Mouse (Mus musculus) MEL (cell line): ENCODE data around the gene Gls2. TPM values are rescaled to one million over a fixed set of nuclear protein-coding genes. Genes with fewer than 3 reads are reported as not detected.
A peak's percentile ranks its signal among the peaks of the same experiment; 100 is the strongest.

Experiments
- DNase-seq: peaks from one replicate; pipeline ENCODE4 v3.0.0; 2011; ENCODE audit warnings: low read depth, low spot score
- H3K27ac ChIP-seq: 2 replicates; pipeline ENCODE4 v1.5.1; 2012; ENCODE audit warnings: low read depth, mild to moderate bottlenecking, control low read depth, low read length, moderate library complexity; ENCODE audit not compliant: control insufficient read depth
- H3K27me3 ChIP-seq, 2 experiments: fragments of 150-350 bp in 1 of 2; sonication (generic) in 1 of 2; 2 replicates each; pipeline ENCODE4 v1.6.1; 2012; ENCODE audit warnings: low read length in 2 of 2, mild to moderate bottlenecking in 2 of 2, improper control_type of control experiment in 1 of 2, moderate library complexity in 1 of 2; ENCODE audit not compliant: insufficient read depth in 2 of 2, control insufficient read depth in 1 of 2
- H3K36me3 ChIP-seq, 2 experiments: 2 replicates each; pipeline ENCODE4 v1.6.1; 2012 to 2014; ENCODE audit warnings: low read length in 2 of 2, improper control_type of control experiment in 1 of 2, inconsistent platforms in 1 of 2, mild to moderate bottlenecking in 1 of 2; ENCODE audit not compliant: insufficient read depth in 2 of 2, control insufficient read depth in 1 of 2
- H3K4me1 ChIP-seq, 2 experiments: fragments of 150-350 bp in 1 of 2; sonication (generic) in 1 of 2; 2 replicates each; pipeline ENCODE4 v1.6.1; 2012; ENCODE audit warnings: low read length in 2 of 2, improper control_type of control experiment in 1 of 2, mild to moderate bottlenecking in 1 of 2; ENCODE audit not compliant: insufficient read depth in 2 of 2, control insufficient read depth in 1 of 2
- H3K4me3 ChIP-seq, 2 experiments: fragments of 150-350 bp in 1 of 2; sonication (generic) in 1 of 2; 2 replicates each; pipeline ENCODE4 v1.5.1; 2012; ENCODE audit warnings: low read depth in 2 of 2, low read length in 2 of 2, mild to moderate bottlenecking in 2 of 2, moderate library complexity in 2 of 2, control low read depth in 1 of 2, improper control_type of control experiment in 1 of 2; ENCODE audit not compliant: control insufficient read depth in 1 of 2, insufficient read depth in 1 of 2
- H3K79me2 ChIP-seq: 2 replicates; pipeline ENCODE4 v1.6.1; 2012; ENCODE audit warnings: mild to moderate bottlenecking, low read length, moderate library complexity; ENCODE audit not compliant: control insufficient read depth, poor library complexity, insufficient read depth
- H3K9ac ChIP-seq: 2 replicates; pipeline ENCODE4 v1.6.1; 2012; ENCODE audit warnings: low read depth, mild to moderate bottlenecking, control low read depth, low read length, moderate library complexity; ENCODE audit not compliant: control insufficient read depth, poor library complexity, severe bottlenecking
- H3K9me3 ChIP-seq: fragments of 150-350 bp; sonication (generic); replicated peaks from 2 replicates; pipeline ENCODE4 v1.6.1; 2012; ENCODE audit warnings: mild to moderate bottlenecking, low read length, improper control_type of control experiment, moderate library complexity; ENCODE audit not compliant: insufficient read depth
- BHLHE40 ChIP-seq: IDR thresholded peaks from 2 replicates; pipeline ENCODE4 v1.6.1; 2012; ENCODE audit warnings: low read depth, mild to moderate bottlenecking, inconsistent platforms, low read length, improper control_type of control experiment, borderline replicate concordance
- CHD1 ChIP-seq: IDR thresholded peaks from 2 replicates; pipeline ENCODE4 v1.6.1; 2012; ENCODE audit warnings: low read depth, mild to moderate bottlenecking, inconsistent platforms, low read length, improper control_type of control experiment
- CHD2 ChIP-seq: IDR thresholded peaks from 2 replicates; pipeline ENCODE4 v1.6.1; 2011; ENCODE audit warnings: low read length, improper control_type of control experiment
- CTCF ChIP-seq, 3 experiments: IDR thresholded peaks in 2 of 3; conservative IDR thresholded peaks in 1 of 3; 2 replicates each; pipeline ENCODE4 v1.5.1; 2011 to 2012; ENCODE audit warnings: low read length in 3 of 3, low read depth in 2 of 3, mild to moderate bottlenecking in 2 of 3, improper control_type of control experiment in 1 of 3, inconsistent platforms in 1 of 3, mixed read lengths in 1 of 3, moderate library complexity in 1 of 3; ENCODE audit not compliant: control insufficient read depth in 1 of 3, insufficient read depth in 1 of 3, poor library complexity in 1 of 3, severe bottlenecking in 1 of 3
- ETS1 ChIP-seq: IDR thresholded peaks from 2 replicates; pipeline ENCODE4 v1.6.1; 2012; ENCODE audit warnings: low read depth, mild to moderate bottlenecking, inconsistent platforms, low read length, improper control_type of control experiment, moderate library complexity
- GATA1 ChIP-seq: IDR thresholded peaks from 2 replicates; pipeline ENCODE4 v1.6.1; 2011; ENCODE audit warnings: low read depth, low read length, improper control_type of control experiment
- HCFC1 ChIP-seq: IDR thresholded peaks from 2 replicates; pipeline ENCODE4 v1.6.1; 2012; ENCODE audit warnings: low read depth, mild to moderate bottlenecking, inconsistent platforms, low read length, improper control_type of control experiment, moderate library complexity
- MYC ChIP-seq: IDR thresholded peaks from 2 replicates; pipeline ENCODE4 v1.6.1; 2011; ENCODE audit warnings: low read depth, mild to moderate bottlenecking, low read length, improper control_type of control experiment, moderate library complexity
- SIN3A ChIP-seq: IDR thresholded peaks from 2 replicates; pipeline ENCODE4 v1.6.1; 2012; ENCODE audit warnings: low read length, improper control_type of control experiment, inconsistent platforms
- SMC3 ChIP-seq: IDR thresholded peaks from 2 replicates; pipeline ENCODE4 v1.6.1; 2011; ENCODE audit warnings: low read depth, low read length, improper control_type of control experiment
- TAL1 ChIP-seq: IDR thresholded peaks from 2 replicates; pipeline ENCODE4 v1.6.1; 2012; ENCODE audit warnings: mild to moderate bottlenecking, inconsistent platforms, low read length, moderate library complexity, mixed read lengths
- TBP ChIP-seq: IDR thresholded peaks from 2 replicates; pipeline ENCODE4 v1.8.0; 2011; ENCODE audit warnings: low read depth, low read length, improper control_type of control experiment
- TCF12 ChIP-seq: IDR thresholded peaks from 2 replicates; pipeline ENCODE4 v1.6.1; 2014; ENCODE audit warnings: low read depth, mild to moderate bottlenecking, inconsistent platforms, low read length, improper control_type of control experiment, moderate library complexity
- ZMIZ1 ChIP-seq: IDR thresholded peaks from 2 replicates; pipeline ENCODE4 v1.6.1; 2012; ENCODE audit warnings: low read depth, mild to moderate bottlenecking, inconsistent platforms, low read length, improper control_type of control experiment, moderate library complexity
- ZNF384 ChIP-seq: IDR thresholded peaks from 2 replicates; pipeline ENCODE4 v1.6.1; 2012; ENCODE audit warnings: low read depth, mild to moderate bottlenecking, inconsistent platforms, low read length, improper control_type of control experiment
- polyA plus RNA-seq, 2 experiments: library from polyadenylated mRNA; stranded (reverse) in 1 of 2; unstranded in 1 of 2; fragments of >175 nt in 1 of 2; fragments of >200 nt in 1 of 2; gene quantifications; 2 replicates each; pipeline versions ENCODE4 v1.2.1 to v1.2.4; 2012; ENCODE audit warnings: low replicate concordance in 2 of 2, low read depth in 1 of 2; ENCODE audit not compliant: insufficient read length in 2 of 2, insufficient read depth in 1 of 2, missing spikeins in 1 of 2
- total RNA-seq: library from RNA; depleted of rRNA; stranded (reverse); fragments of 300-350 nt; gene quantifications from 2 replicates; pipeline ENCODE4 v1.2.3, GENCODE M21; 2012

The Gls2 gene
- total and polyA plus RNA-seq, 3 experiments = 11.8 to 17.8 TPM; not detected in 1

DNA sequence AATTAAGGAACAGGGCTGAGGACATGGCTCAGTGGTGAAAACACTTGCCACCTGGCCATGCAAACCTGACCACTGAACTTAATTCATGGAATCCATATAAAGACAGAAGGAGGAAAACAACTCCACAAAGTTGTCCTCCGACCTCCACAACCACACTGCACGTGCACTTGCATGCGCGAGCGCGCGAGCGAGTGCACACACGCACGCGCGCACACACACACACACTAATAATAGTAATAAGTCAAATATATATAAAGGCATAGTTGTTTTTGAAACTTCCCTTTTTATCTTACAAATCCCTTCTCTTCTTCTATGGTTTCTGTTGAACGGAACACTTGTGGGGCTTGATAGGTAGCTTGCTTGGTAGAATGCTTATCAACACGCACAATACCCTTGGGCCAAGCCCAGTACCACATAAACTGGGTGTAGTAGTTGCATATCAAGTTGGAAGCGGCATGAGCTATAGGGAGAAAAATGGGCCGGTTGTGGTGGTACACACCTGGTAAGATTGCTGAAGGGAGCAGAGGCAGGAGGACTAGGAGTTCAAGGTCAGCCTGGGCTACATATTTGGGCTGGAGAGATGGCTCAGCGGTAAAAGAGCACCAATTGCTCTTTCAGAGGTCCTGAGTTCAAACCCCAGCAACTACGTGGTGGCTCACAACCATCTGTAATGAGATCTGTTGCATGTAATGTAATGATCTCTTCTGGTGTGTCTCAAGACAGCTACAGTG, 24.3 kb downstream of the Gls2 start (continued):
- TF ChIP-seq TCF12 (peak; percentile 90), TAL1 (peak; percentile 63), ETS1 (peak; percentile 71)

DNA sequence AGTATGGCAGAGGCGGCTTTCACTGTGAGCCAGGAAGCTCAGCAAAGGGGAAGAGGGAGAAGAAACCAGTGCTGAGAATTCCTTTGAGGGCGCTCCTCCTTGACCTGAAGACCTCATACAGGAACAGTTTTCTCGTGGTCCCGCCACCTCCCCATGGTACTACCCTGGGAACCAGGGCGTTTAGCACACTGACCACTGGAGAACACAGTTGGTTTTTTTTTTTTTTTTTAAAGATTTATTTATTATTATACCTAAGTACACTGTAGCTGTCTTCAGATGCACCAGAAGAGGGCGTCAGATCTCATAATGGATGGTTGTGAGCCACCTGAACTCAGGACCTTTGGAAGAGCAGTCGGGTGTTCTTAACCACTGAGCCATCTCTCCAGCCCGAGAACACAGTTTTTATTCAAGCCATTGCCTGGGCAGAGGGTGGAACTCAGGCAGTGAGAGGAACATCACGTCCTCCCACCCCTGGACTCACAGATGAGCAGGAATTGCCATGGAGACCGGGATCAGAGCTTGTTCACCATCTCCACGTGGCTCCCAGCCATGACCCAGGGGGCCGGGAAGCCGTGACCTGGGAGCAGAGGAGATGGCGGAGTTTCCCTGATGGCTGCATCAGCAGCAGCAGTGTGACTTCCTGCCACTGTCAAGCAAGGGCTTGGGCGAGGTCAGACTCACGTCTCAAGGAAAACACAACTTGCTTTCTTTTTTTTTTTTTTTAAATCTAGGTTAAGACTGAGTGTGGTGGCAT, 27.5 kb downstream of the Gls2 start:
- H3K36me3 ChIP-seq = peaks cover 0 to 10% of the 10 kb centered on the region in 2 experiments; a peak in 2 of 4 replicates
- H3K4me3 ChIP-seq = no peak overlapping the region
- no peaks in the 10 kb centered on the region for H3K79me2 ChIP-seq
- TF ChIP-seq CTCF (IDR thresholded peaks at IDR 0.05 in 2 of 3, conservative IDR thresholded peaks at IDR 0.05 in 1 of 3; ENCODE audit: control insufficient read depth in 1 of 3, insufficient read depth in 1 of 3, low read depth in 2 of 3, low read length in 3 of 3, poor library complexity in 1 of 3, severe bottlenecking in 1 of 3) (peak in 2 of 3 experiments; percentile 13 to 16; a peak in 1 of 6 replicates), SMC3 (peak; percentile 9; the same call in 1 of the 2 replicates), TBP (no peak), GATA1 (no peak), HCFC1 (no peak), ZNF384 (peak; percentile 67), ZMIZ1 (no peak), ETS1 (no peak)
- H3K27me3 ChIP-seq = no peaks in the 10 kb centered on the region
- H3K9ac ChIP-seq = no peak overlapping the region
- H3K27ac ChIP-seq = no peak overlapping the region
- H3K4me1 ChIP-seq = peaks cover 4 to 18% of the 10 kb centered on the region in 2 experiments
- H3K9me3 ChIP-seq = no peaks in the 10 kb centered on the region
- no peak for DNase-seq

DNA sequence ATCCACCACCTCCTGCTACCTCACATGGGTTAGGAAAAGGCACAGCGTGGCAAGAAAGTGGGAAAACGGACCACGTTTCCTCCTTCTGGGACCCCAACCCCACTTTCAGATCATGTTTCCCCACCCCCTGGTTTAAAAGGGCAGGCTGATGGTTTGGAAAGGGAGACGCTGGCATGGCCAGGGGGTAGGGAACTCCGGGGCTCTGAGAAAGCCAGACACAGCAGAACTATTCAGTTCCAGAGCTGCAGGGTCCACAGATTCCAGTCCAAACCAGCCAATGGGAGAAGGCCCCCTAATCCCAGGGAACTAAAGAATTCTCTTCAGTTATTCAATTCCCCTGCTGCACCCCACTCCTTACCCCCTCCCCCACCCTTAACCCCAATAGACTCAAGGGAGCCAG, 30.8 kb downstream of the Gls2 start:
- H3K4me1 ChIP-seq = peaks cover 3 to 5% of the 10 kb centered on the region in 2 experiments; a peak in 3 of 4 replicates
- no peaks in the 10 kb centered on the region for H3K27me3 ChIP-seq
- no peak for DNase-seq
- H3K27ac ChIP-seq = no peak overlapping the region
- H3K4me3 ChIP-seq = no peak overlapping the region
- TF ChIP-seq CHD1 (no peak), BHLHE40 (no peak), MYC (no peak), TCF12 (no peak), CHD2 (no peak), SIN3A (no peak), TAL1 (no peak)
- H3K36me3 ChIP-seq = peaks cover 0 to 5% of the 10 kb centered on the region in 2 experiments; a peak in 2 of 4 replicates
- H3K9ac ChIP-seq = no peak overlapping the region
- no peaks in the 10 kb centered on the region for H3K79me2 ChIP-seq
- H3K9me3 ChIP-seq = no peaks in the 10 kb centered on the region
